Mouse (Mus musculus) neural tube, embryonic 12.5 days (tissue): Measurements from ENCODE around the gene Vmn1r40. TPM values are rescaled to one million over a fixed set of nuclear protein-coding genes. Genes with fewer than 3 reads are reported as not detected.

ENCODE experiments used
- ATAC-seq: fragments of 200-750 bp; cut with Nextera tagmentation; 2 replicates; pipeline ENCODE4 v1.8.0; 2017; ENCODE audit warnings: low read depth, mild to moderate bottlenecking, moderate TSS enrichment, moderate library complexity; ENCODE audit not compliant: low FRiP score
- H3K27ac ChIP-seq: fragments of 300-500 bp; sonication (generic); 2 replicates; pipeline ENCODE4 v1.5.1; 2016
- H3K27me3 ChIP-seq: fragments of 300-500 bp; sonication (generic); replicated peaks from 2 replicates; pipeline ENCODE4 v1.6.1; 2016; ENCODE audit warnings: mild to moderate bottlenecking
- H3K36me3 ChIP-seq: fragments of 300-500 bp; sonication (generic); 2 replicates; pipeline ENCODE4 v1.6.1; 2016; ENCODE audit warnings: mild to moderate bottlenecking
- H3K4me1 ChIP-seq: fragments of 300-500 bp; sonication (generic); 2 replicates; pipeline ENCODE4 v1.6.1; 2016
- H3K4me2 ChIP-seq: fragments of 300-500 bp; sonication (generic); replicated peaks from 2 replicates; pipeline ENCODE4 v1.6.1; 2016; ENCODE audit warnings: mild to moderate bottlenecking
- H3K4me3 ChIP-seq: fragments of 300-500 bp; sonication (generic); 2 replicates; pipeline ENCODE4 v1.5.1; 2016
- H3K9ac ChIP-seq: fragments of 300-500 bp; sonication (generic); 2 replicates; pipeline ENCODE4 v1.6.1; 2016; ENCODE audit warnings: mild to moderate bottlenecking
- H3K9me3 ChIP-seq: fragments of 300-500 bp; sonication (generic); 2 replicates; pipeline ENCODE4 v1.6.1; 2016; ENCODE audit warnings: mild to moderate bottlenecking
- WGBS: fragments of 180-500 bp; shearing (Covaris S2); methylation state at CpG from one replicate; pipeline ENCODE4 v1.1.7; 2016; 5-methylcytosine and 5-hydroxymethylcytosine counted together
- polyA plus RNA-seq: library from polyadenylated mRNA; unstranded; fragments of >200 nt; fragmentation: Nextera tagmentation; extraction: Ambion mirVana; gene quantifications from 2 replicates; pipeline ENCODE4 v1.2.1, GENCODE M21; 2016

Gene Vmn1r40
- polyA plus RNA-seq, 1 experiment from 2014 or later = not detected

DNA sequence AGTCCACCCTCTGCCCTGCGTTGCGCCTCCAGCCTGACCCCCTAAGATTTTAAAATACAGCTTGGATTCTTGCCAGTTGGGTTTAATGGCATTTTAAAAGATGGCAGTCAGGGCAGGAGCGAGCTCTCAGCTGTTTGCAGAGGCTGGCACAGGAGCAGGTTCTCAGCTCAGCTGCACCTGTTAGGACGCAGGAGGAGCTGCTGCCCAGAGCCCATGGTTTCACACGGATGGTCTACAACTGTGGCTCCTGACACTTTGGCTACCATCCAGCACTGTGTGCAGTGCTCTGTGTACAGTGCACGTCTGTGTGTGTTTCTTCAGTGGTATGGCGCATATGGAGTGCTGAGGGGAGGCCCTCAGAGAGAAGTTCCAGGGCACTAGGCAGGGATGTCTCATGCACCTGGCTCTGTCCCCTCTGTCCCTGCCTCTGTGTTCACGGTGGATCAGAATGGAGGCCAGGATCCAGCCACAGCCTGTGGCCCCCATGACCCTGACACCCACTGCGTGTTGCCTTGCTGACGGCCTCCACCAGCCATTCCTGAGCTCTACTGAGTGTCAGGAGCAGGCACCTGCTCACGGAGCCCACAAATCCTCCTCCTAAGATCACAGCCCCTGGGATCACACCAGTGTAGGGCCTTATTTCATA, 34.1 kb upstream of the Vmn1r40 start:
- Histone ChIP-seq H3K4me2 (no peak overlapping the region), H3K27ac (no peak overlapping the region), H3K4me3 (no peak overlapping the region), H3K9ac (no peak overlapping the region), H3K9me3 (no peaks in the 10 kb centered on the region), H3K27me3 (no peaks in the 10 kb centered on the region), H3K36me3 (peaks cover 9% of the 10 kb centered on the region), H3K4me1 (no peaks in the 10 kb centered on the region)
- WGBS = 87% methylated on average over 11 of the region's 11 CpGs
- no peak for ATAC-seq

DNA sequence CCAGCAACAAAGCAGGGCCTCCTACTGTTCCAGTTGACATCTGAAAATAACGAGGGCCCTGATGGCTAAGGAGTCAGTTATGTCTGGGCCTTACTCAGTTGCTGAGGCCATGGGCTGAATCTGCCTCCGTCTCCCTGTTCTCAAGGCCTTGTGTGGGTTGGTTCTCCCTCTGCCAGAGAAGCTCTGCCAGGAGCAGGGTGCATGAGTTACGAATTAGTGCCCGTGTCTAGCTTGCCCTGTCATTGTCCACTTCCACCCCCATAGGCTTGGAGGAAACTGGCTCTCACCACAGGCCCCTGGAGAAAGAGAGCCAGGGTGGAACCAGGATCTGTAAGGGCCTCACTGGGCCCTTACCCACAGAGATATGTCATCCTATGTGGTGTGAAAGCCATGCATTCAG, 28.8 kb upstream of the Vmn1r40 start:
- no peak for ATAC-seq
- no peaks in the 10 kb centered on the region for H3K9me3 ChIP-seq
- H3K27me3 ChIP-seq = no peaks in the 10 kb centered on the region
- H3K27ac ChIP-seq = no peak overlapping the region
- no peak overlapping the region for H3K4me3 ChIP-seq
- 80% methylated on average over 4 of the region's 4 CpGs for WGBS
- peaks cover 6% of the 10 kb centered on the region for H3K36me3 ChIP-seq
- no peak overlapping the region for H3K4me2 ChIP-seq
- no peak overlapping the region for H3K9ac ChIP-seq
- H3K4me1 ChIP-seq = no peaks in the 10 kb centered on the region

DNA sequence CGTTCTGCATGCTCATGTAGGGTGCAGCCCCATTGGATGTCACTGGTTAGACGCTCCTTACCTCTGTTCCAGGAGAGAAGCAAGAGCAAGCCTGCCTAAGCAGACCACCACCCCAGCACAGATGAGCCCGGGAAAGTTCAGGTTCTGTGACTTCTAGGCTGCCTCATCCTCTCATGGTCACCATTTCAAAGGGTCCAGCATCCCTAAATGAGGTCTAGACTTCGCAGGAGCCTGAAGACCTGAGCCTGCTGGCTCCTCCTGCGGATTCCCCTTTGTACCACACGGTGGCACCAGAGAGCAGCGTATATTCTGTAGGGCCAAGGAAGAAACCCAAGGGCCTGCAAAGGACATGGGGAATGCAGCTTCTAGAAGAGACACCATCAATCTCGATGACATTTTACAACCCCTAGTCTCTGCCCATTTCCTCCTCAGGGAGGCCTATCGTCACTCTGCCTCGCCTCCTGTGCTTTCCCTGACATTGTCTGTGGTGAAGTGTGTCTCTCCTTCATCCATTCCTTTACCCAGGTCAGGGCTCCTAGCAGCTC, 28.0 kb upstream of the Vmn1r40 start:
- no peak overlapping the region for H3K27ac ChIP-seq
- 17% methylated on average over 10 of the region's 10 CpGs for WGBS
- ATAC-seq = peak; percentile 77
- H3K9me3 ChIP-seq = no peaks in the 10 kb centered on the region
- no peak overlapping the region for H3K4me2 ChIP-seq
- no peaks in the 10 kb centered on the region for H3K4me1 ChIP-seq
- no peak overlapping the region for H3K9ac ChIP-seq
- H3K36me3 ChIP-seq = peaks cover 5% of the 10 kb centered on the region
- H3K27me3 ChIP-seq = no peaks in the 10 kb centered on the region
- H3K4me3 ChIP-seq = no peak overlapping the region

- no peak overlapping the region for H3K27ac ChIP-seq
- peaks cover 5% of the 10 kb centered on the region for H3K36me3 ChIP-seq
- no peak overlapping the region for H3K4me2 ChIP-seq
- WGBS = 8% methylated on average over 8 of the region's 8 CpGs
- peak; percentile 63; the same call in 1 of the 2 replicates for ATAC-seq
- H3K4me3 ChIP-seq = no peak overlapping the region
- H3K9ac ChIP-seq = no peak overlapping the region
- no peaks in the 10 kb centered on the region for H3K27me3 ChIP-seq
- H3K9me3 ChIP-seq = no peaks in the 10 kb centered on the region
- no peaks in the 10 kb centered on the region for H3K4me1 ChIP-seq
These were observed 27.2 kb upstream of the Vmn1r40 start for GRCm38 (mm10) chr6:89680155-89680554.

DNA sequence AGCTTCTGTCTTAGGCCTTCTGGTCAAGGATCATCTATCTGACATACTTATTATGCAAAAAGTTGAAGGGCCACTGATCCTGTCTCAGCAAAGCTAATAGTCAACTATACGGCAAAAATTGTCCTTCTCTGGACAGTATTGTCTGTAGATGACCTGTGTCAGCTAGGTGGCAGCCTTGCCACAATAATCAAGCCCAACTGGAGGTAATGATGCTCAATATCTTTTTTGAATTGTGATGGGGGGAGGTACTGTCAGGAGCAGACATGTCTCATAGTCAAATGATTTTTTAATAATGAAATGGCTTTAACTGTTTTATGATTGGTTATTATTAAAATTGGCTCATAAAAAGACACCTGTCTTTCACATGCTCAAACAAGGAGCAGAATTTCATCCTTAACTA, 23.1 kb upstream of the Vmn1r40 start:
- no peaks in the 10 kb centered on the region for H3K36me3 ChIP-seq
- 75% methylated on average over 1 of the region's 1 CpGs for WGBS
- H3K27ac ChIP-seq = no peak overlapping the region
- H3K4me3 ChIP-seq = no peak overlapping the region
- no peaks in the 10 kb centered on the region for H3K4me1 ChIP-seq
- H3K9me3 ChIP-seq = no peaks in the 10 kb centered on the region
- no peak for ATAC-seq
- no peaks in the 10 kb centered on the region for H3K27me3 ChIP-seq
- no peak overlapping the region for H3K4me2 ChIP-seq
- no peak overlapping the region for H3K9ac ChIP-seq

GRCm38 (mm10) chr6:89687100-89687499, 20.2 kb upstream of the Vmn1r40 start:
- 85% methylated on average over 1 of the region's 1 CpGs for WGBS
- Histone ChIP-seq H3K4me3 (no peak overlapping the region), H3K4me2 (no peak overlapping the region), H3K27ac (no peak overlapping the region), H3K36me3 (no peaks in the 10 kb centered on the region), H3K4me1 (no peaks in the 10 kb centered on the region), H3K27me3 (no peaks in the 10 kb centered on the region), H3K9ac (no peak overlapping the region), H3K9me3 (no peaks in the 10 kb centered on the region)
- ATAC-seq = no peak

DNA sequence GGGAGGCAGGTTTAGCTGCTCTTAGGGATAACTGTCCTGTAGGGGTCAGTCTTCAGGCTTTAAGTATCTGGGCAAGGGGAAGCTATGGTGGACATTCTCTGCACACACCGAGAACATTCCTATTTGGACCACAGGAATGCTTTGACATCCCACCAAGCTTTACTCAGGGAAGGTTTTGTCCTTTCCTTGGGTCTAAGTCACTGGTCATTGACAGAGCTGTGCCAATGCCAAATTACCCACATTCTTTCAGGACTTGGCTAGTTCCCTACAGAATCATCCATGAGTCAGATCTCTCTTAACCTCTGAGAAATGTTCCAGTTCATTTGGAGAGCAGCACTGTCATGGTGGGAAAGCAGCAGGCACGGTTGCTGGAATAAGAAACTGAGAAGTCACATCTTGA, 716 bp upstream of the Vmn1r40 start:
- no peak overlapping the region for H3K9ac ChIP-seq
- no peaks in the 10 kb centered on the region; the same call in 1 of the 2 replicates for H3K9me3 ChIP-seq
- ATAC-seq = no peak
- no peak overlapping the region for H3K27ac ChIP-seq
- H3K36me3 ChIP-seq = no peaks in the 10 kb centered on the region
- no peak overlapping the region for H3K4me3 ChIP-seq
- H3K27me3 ChIP-seq = no peaks in the 10 kb centered on the region
- no peaks in the 10 kb centered on the region for H3K4me1 ChIP-seq
- WGBS = 76% methylated on average over 2 of the region's 2 CpGs
- no peak overlapping the region for H3K4me2 ChIP-seq

- no peaks in the 10 kb centered on the region for H3K9me3 ChIP-seq
- no peak overlapping the region for H3K4me3 ChIP-seq
- H3K27ac ChIP-seq = no peak overlapping the region
- no peaks in the 10 kb centered on the region for H3K36me3 ChIP-seq
- no peaks in the 10 kb centered on the region for H3K4me1 ChIP-seq
- H3K27me3 ChIP-seq = no peaks in the 10 kb centered on the region
- H3K4me2 ChIP-seq = no peak overlapping the region
- H3K9ac ChIP-seq = no peak overlapping the region
- no peak for ATAC-seq
These were observed 10.7 kb downstream of the Vmn1r40 start for GRCm38 (mm10) chr6:89718051-89718450.

- Histone ChIP-seq H3K36me3 (no peaks in the 10 kb centered on the region), H3K4me1 (no peaks in the 10 kb centered on the region), H3K9ac (no peak within 1 kb of the TSS), H3K27ac (no peak within 1 kb of the TSS), H3K9me3 (no peaks in the 10 kb centered on the region), H3K27me3 (no peaks in the 10 kb centered on the region), H3K4me3 (no peak within 1 kb of the TSS), H3K4me2 (no peak within 1 kb of the TSS)
- ATAC-seq = no peak
These were observed 33.1 kb downstream of the Vmn1r40 start, which contains the start of gene Vmn1r41 for GRCm38 (mm10) chr6:89740466-89740865. Gene Vmn1r41, plus strand, starts transcription at chr6:89740766.

- no peak overlapping the region for H3K4me3 ChIP-seq
- H3K9ac ChIP-seq = no peak overlapping the region
- H3K4me1 ChIP-seq = no peaks in the 10 kb centered on the region
- no peaks in the 10 kb centered on the region for H3K36me3 ChIP-seq
- H3K9me3 ChIP-seq = no peaks in the 10 kb centered on the region
- no peaks in the 10 kb centered on the region for H3K27me3 ChIP-seq
- no peak overlapping the region for H3K4me2 ChIP-seq
- ATAC-seq = no peak
- no peak overlapping the region for H3K27ac ChIP-seq
These were observed 35.5 kb downstream of the Vmn1r40 start for GRCm38 (mm10) chr6:89742811-89743210.

Other genes with a start within 250 kb of the Vmn1r40 start
- gene Chchd6, start 111.9 kb upstream of the Vmn1r40 start, polyA plus RNA-seq = 79.9 and 80.9 TPM in 2 replicates
- 10.9 and 11.6 TPM in 2 replicates for gene Txnrd3, start 63.6 kb upstream of the Vmn1r40 start, polyA plus RNA-seq
- gene Vmn1r41, start 33.2 kb downstream of the Vmn1r40 start, polyA plus RNA-seq = not detected in 2 replicates
- not detected in 2 replicates for gene Vmn1r42, start 168.9 kb downstream of the Vmn1r40 start, polyA plus RNA-seq
- not detected in 2 replicates for gene Vmn1r43, start 168.9 kb downstream of the Vmn1r40 start, polyA plus RNA-seq
- not detected in 2 replicates for gene Vmn1r44, start 176.1 kb downstream of the Vmn1r40 start, polyA plus RNA-seq
- not detected in 2 replicates for gene Vmn1r45, start 233.1 kb downstream of the Vmn1r40 start, polyA plus RNA-seq